Mouse (Mus musculus): Measurements from ENCODE around the gene Ssxb9.
"Not testable (repeated sequence)": the region's sequence is repeated elsewhere in the genome, so short reads cannot be mapped to it uniquely, and the experiment has no call there.

Gene Ssxb9

DNA sequence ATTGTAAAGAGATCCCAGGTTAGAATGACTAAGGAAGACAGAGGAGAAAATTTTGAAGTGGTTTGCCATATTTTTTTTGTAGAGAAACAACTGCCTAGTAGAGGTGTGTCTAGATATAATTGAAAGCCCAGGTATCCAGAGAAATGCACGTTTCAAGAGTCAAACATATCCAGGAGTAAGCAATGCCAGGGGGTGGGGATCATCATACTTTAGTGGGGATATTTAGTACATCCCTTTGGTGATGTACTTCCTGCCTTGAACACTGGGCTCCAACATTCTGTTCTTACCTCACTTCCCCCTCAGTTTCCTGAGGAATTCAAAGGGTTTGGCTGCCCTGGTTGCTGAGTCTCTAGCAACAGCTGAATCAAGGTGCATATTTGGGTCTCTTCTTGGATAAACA, at the start of gene Ssxb9:
Gene Ssxb9 (plus strand): TSS at position 301 of the 400 bp plus-strand sequence.
- not testable (repeated sequence) for DNase-seq

DNA sequence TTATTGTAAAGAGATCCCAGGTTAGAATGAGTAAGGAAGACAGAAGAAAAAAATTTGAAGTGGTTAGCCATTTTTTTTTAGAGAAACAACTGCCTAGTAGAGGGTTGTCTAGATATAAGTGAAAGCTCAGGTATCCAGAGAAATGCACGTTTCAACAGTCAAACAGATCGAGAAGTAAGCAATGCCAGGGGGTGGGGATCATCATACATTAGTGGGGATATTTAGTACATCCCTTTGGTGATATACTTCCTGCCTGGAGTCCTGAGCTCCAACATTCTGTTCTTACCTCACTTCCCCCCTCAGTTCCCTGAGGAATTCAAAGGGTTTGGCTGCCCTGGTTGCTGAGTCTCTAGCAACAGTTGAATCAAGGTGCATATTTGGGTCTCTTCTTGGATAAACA, 39.7 kb upstream of the Ssxb9 start, which contains the start of gene Ssxb10:
Gene Ssxb10 (plus strand): TSS at position 301 of the 400 bp plus-strand sequence.
- DNase-seq = no peak

DNA sequence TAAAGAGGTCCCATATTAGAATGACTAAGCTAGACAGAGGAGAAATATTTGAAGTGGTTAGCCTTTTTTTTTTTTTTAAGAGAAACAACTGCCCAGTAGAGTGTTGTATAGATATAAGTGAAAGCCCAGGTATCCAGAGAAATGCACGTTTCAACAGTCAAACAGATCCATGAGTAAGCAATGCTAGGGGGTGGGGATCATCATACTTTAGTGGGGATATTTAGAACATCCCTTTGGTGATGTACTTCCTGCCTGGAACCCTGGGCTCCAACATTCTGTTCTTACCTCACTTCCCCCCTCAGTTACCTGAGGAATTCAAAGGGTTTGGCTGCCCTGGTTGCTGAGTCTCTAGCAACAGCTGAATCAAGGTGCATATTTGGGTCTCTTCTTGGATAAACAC, 46.2 kb downstream of the Ssxb9 start, which contains the start of gene Ssxb1:
Gene Ssxb1 (plus strand): TSS at position 301 of the 400 bp plus-strand sequence.
- not testable (repeated sequence) for DNase-seq

Measured in lung, postnatal 4 days (tissue).